Mouse (Mus musculus) stomach, postnatal 0 days (tissue): Measurements from ENCODE around the gene Prkacb. TPM values are rescaled to one million over a fixed set of nuclear protein-coding genes. Genes with fewer than 3 reads are reported as not detected.
"Not testable (repeated sequence)": the region's sequence is repeated elsewhere in the genome, so short reads cannot be mapped to it uniquely, and the experiment has no call there.

ENCODE experiments used
- ATAC-seq: fragments of 200-750 bp; cut with Nextera tagmentation; 2 replicates; pipeline ENCODE4 v1.8.0; 2017; ENCODE audit not compliant: low FRiP score, low TSS enrichment
- DNase-seq: peaks from one replicate; pipeline ENCODE4 v3.0.0-alpha.2; 2016; ENCODE audit warnings: low spot score
- H3K27ac ChIP-seq: fragments of 300-500 bp; sonication (generic); replicated peaks from 2 replicates; pipeline ENCODE4 v1.5.1; 2014; ENCODE audit warnings: mild to moderate bottlenecking, control low read depth
- H3K27me3 ChIP-seq: fragments of 300-500 bp; sonication (generic); 2 replicates; pipeline ENCODE4 v1.6.1; 2014; ENCODE audit warnings: low read length; ENCODE audit not compliant: control insufficient read depth, insufficient read depth
- H3K36me3 ChIP-seq: fragments of 300-500 bp; sonication (generic); 2 replicates; pipeline ENCODE4 v1.6.1; 2014; ENCODE audit warnings: low read length, mixed read lengths; ENCODE audit not compliant: control insufficient read depth, insufficient read depth
- H3K4me1 ChIP-seq: fragments of 300-500 bp; sonication (generic); replicated peaks from 2 replicates; pipeline ENCODE4 v1.6.1; 2014; ENCODE audit warnings: antibody characterized with exemption; ENCODE audit not compliant: control insufficient read depth, insufficient read depth
- H3K4me2 ChIP-seq: fragments of 300-500 bp; sonication (generic); replicated peaks from 2 replicates; pipeline ENCODE4 v1.6.1; 2014; ENCODE audit warnings: low read depth, mild to moderate bottlenecking, control low read depth, moderate library complexity
- H3K4me3 ChIP-seq: fragments of 300-500 bp; sonication (generic); 2 replicates; pipeline ENCODE4 v1.5.1; 2014; ENCODE audit warnings: low read depth, low read length, control low read depth
- H3K9ac ChIP-seq: fragments of 300-500 bp; sonication (generic); 2 replicates; pipeline ENCODE4 v1.6.1; 2014; ENCODE audit warnings: mild to moderate bottlenecking, low read length, control low read depth, mixed read lengths
- H3K9me3 ChIP-seq: fragments of 300-500 bp; sonication (generic); 2 replicates; pipeline ENCODE4 v1.6.1; 2016; ENCODE audit warnings: low read length; ENCODE audit not compliant: control insufficient read depth
- CTCF ChIP-seq: IDR thresholded peaks from 2 replicates; pipeline ENCODE4 v1.5.1; 2016; ENCODE audit warnings: antibody characterized with exemption, low read depth, mild to moderate bottlenecking, moderate library complexity
- EP300 ChIP-seq: optimal IDR thresholded peaks from 2 replicates; pipeline ENCODE3; 2016; ENCODE audit warnings: antibody characterized with exemption
- WGBS: fragments of 180-500 bp; shearing (Covaris S2); extraction: QIAGEN DNeasy Blood & Tissue Kit; methylation state at CpG from one replicate; pipeline ENCODE4 v1.1.7; 2014; 5-methylcytosine and 5-hydroxymethylcytosine counted together
- polyA plus RNA-seq: library from polyadenylated mRNA; unstranded; fragments of >200 nt; fragmentation: Nextera tagmentation; extraction: Ambion mirVana; gene quantifications from 2 replicates; pipeline ENCODE4 v1.2.1, GENCODE M21; 2015

Gene Prkacb
- polyA plus RNA-seq, 1 experiment from 2014 or later, result 27.8 TPM

DNA sequence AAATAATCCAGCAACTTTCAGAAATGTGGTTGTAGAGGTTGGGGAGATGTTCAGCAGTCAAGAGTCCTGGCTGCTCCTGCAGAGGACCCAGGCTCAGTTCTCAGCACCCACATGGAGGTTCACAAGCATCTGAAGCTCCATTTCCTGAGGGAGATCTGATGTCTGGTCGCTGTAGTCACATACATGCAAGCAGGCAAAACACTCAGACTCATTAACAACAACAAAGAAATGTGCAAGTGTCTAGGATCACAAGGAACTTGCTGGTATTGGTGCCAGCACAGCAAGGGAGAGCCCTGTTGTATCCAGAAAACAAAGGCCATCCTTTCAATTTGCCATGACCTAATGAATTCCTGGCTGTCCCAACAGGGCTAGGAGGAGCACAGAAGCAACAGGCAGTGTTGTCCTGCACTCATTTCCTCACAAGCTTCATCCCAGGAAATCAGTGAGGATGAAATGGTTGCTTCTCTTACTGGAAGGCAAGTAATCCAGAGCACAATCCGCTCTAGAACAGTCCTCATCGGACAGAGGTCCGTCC, 46.7 kb downstream of the Prkacb start:
- 96% methylated on average over 4 of the region's 4 CpGs for WGBS
- Histone ChIP-seq H3K4me3 (no peak overlapping the region), H3K9me3 (no peaks in the 10 kb centered on the region), H3K36me3 (no peaks in the 10 kb centered on the region), H3K4me1 (no peaks in the 10 kb centered on the region), H3K27ac (peak overlapping the region; percentile 30; the same call in 1 of the 2 replicates), H3K4me2 (no peak overlapping the region), H3K27me3 (no peaks in the 10 kb centered on the region), H3K9ac (no peak overlapping the region)
- DNase-seq, result no peak
- ATAC-seq, result no peak
- TF ChIP-seq CTCF (no peak), EP300 (no peak)

DNA sequence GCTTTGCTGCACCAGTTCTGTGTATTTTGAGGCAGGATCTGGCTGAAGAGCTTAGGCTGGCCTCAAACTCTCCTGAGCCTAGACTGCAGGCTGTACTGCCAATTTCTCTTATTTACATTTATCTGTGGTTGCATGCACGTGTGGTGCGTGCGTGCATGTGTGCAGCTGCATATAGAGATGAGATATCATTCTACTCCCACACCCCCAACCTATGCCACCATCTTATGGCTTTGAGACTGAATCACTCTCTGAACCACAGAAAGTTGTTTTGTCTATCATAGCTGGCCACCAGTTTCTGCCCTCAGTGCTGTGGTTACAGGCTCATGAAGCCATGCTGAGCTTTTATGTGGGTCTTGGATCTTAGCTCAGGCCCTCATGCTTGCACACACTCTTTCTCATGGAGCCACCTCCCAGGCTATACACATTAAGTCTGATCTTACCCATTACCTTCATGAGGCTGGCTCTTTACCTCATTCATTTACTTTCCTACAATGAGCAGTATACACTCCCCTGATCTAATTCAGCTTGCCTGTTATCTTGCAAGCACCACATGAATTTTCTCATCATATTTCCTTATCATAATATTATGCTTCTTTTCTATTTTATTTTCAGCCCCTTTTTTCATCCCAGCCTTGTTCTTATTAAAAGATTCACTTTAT, 47.8 kb downstream of the Prkacb start:
- Histone ChIP-seq H3K9ac (no peak overlapping the region), H3K27ac (no peak overlapping the region), H3K4me3 (no peak overlapping the region), H3K27me3 (no peaks in the 10 kb centered on the region), H3K4me2 (no peak overlapping the region), H3K36me3 (no peaks in the 10 kb centered on the region), H3K9me3 (no peaks in the 10 kb centered on the region), H3K4me1 (no peaks in the 10 kb centered on the region)
- DNase-seq (no peak), ATAC-seq (no peak)
- TF ChIP-seq CTCF (no peak), EP300 (no peak)
- WGBS, result 85% methylated on average over 3 of the region's 3 CpGs

DNA sequence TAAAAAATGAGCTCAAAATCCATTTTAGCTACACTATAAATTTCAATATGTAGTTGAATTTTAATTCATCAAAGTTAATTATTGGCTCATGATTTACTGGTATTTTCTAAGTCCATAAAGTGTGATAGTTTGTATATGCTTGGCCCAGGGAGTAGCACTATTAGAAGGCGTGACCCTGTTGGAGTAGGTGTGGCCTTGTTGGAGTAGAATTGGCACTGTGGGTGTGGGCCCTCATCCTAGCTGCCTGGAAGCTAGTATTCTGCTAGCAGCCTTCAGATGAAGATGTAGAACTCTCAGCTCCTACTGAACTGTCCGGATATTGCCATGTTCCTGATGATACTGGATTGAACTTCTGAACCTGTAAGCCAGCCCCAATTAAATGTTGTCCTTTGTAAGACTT, 49.7 kb downstream of the Prkacb start:
- DNase-seq, H3K36me3 ChIP-seq, H3K9me3 ChIP-seq, H3K9ac ChIP-seq, H3K27ac ChIP-seq, H3K4me2 ChIP-seq, H3K4me3 ChIP-seq, H3K4me1 ChIP-seq, ATAC-seq, H3K27me3 ChIP-seq: not testable (repeated sequence)
- WGBS, result 89% methylated on average over 2 of the region's 2 CpGs

- TF ChIP-seq CTCF (no peak), EP300 (no peak)
- ATAC-seq (no peak), DNase-seq (no peak)
- Histone ChIP-seq H3K4me2 (no peak overlapping the region), H3K9me3 (no peaks in the 10 kb centered on the region), H3K36me3 (no peaks in the 10 kb centered on the region), H3K9ac (no peak overlapping the region), H3K4me1 (no peaks in the 10 kb centered on the region), H3K27me3 (no peaks in the 10 kb centered on the region), H3K27ac (no peak overlapping the region), H3K4me3 (no peak overlapping the region)
- WGBS, result 88% methylated on average over 9 of the region's 9 CpGs
Measured at GRCm38 (mm10) chr3:146761276-146761675, 51.5 kb downstream of the Prkacb start.

GRCm38 (mm10) chr3:146757970-146758960, 54.5 kb downstream of the Prkacb start:
- H3K9me3 ChIP-seq, result no peaks in the 10 kb centered on the region
- no peak overlapping the region for H3K4me3 ChIP-seq
- no peaks in the 10 kb centered on the region for H3K27me3 ChIP-seq
- DNase-seq, result no peak
- H3K27ac ChIP-seq, result no peak overlapping the region
- 74% methylated on average over 6 of the region's 6 CpGs for WGBS
- H3K4me2 ChIP-seq, result no peak overlapping the region
- TF ChIP-seq EP300 (no peak), CTCF (no peak)
- no peak for ATAC-seq
- H3K4me1 ChIP-seq, result no peaks in the 10 kb centered on the region
- no peak overlapping the region for H3K9ac ChIP-seq
- H3K36me3 ChIP-seq, result no peaks in the 10 kb centered on the region
